Mouse (Mus musculus): ENCODE data around the gene Epdr1.
"Not testable (repeated sequence)": the region's sequence is repeated elsewhere in the genome, so short reads cannot be mapped to it uniquely, and the experiment has no call there.

The Epdr1 gene

GRCm38 (mm10) chr13:19604916-19605315, 14.8 kb downstream of the Epdr1 start:
- no peak for DNase-seq (ENCODE audit: low spot score in 2 of 2)

- DNase-seq (ENCODE audit: low spot score in 2 of 2), result no peak
Measured at GRCm38 (mm10) chr13:19603719-19604118, 16.0 kb downstream of the Epdr1 start.

GRCm38 (mm10) chr13:19602531-19602930, 17.2 kb downstream of the Epdr1 start:
- DNase-seq (ENCODE audit: low spot score in 2 of 2), result no peak

GRCm38 (mm10) chr13:19599242-19599641, 20.5 kb downstream of the Epdr1 start:
- DNase-seq (ENCODE audit: low spot score in 2 of 2), result no peak

GRCm38 (mm10) chr13:19595141-19595540, 24.6 kb downstream of the Epdr1 start:
- no peak for DNase-seq (ENCODE audit: low spot score in 2 of 2)

- no peak for DNase-seq (ENCODE audit: low spot score in 2 of 2)
Measured at GRCm38 (mm10) chr13:19590996-19591759, 28.5 kb downstream of the Epdr1 start.

- no peak for DNase-seq (ENCODE audit: low spot score in 2 of 2)
Measured at GRCm38 (mm10) chr13:19575947-19576346, 43.8 kb downstream of the Epdr1 start.

GRCm38 (mm10) chr13:19574723-19575122, 45.0 kb downstream of the Epdr1 start:
- not testable (repeated sequence) for DNase-seq (ENCODE audit: low spot score in 2 of 2)

GRCm38 (mm10) chr13:19570166-19570565, 49.6 kb downstream of the Epdr1 start:
- not testable (repeated sequence) for DNase-seq (ENCODE audit: low spot score in 2 of 2)

GRCm38 (mm10) chr13:19562510-19562909, 57.2 kb downstream of the Epdr1 start:
- no peak for DNase-seq (ENCODE audit: low spot score in 2 of 2)

GRCm38 (mm10) chr13:19555391-19555790, 64.3 kb downstream of the Epdr1 start:
- no peak for DNase-seq (ENCODE audit: low spot score in 2 of 2)

Data from thymus, postnatal 10 days (tissue).